Comparison of ENCODE assay signal across 12 mouse cellular contexts in genomic region chr8:119430250-119430649, GRCm38 (mm10). TPM values are rescaled to one million over a fixed set of nuclear protein-coding genes. Genes with fewer than 3 reads are reported as not detected.
"Had no signal": no experiment of that assay in that cellular context is flagged by ENCODE, and none has a peak within 500 bp of the region (broad histone marks: within the 10 kb centered on the region; RNA-seq: fewer than 3 reads in every experiment).

No protein-coding gene starts in this region.

- H3K27me3 ChIP-seq: limb, embryonic 15.5 days; lung, embryonic 15.5 days; midbrain, embryonic 12.5 days; stomach, embryonic 15.5 days had no signal

- ATAC-seq: intestine, embryonic 16.5 days; midbrain, embryonic 16.5 days had no signal

- H3K4me2 ChIP-seq: limb, embryonic 15.5 days; lung, embryonic 15.5 days; midbrain, embryonic 12.5 days; stomach, embryonic 15.5 days had no signal

- H3K9ac ChIP-seq: limb, embryonic 15.5 days; lung, embryonic 15.5 days; stomach, embryonic 15.5 days had no signal

- H3K27ac ChIP-seq: limb, embryonic 15.5 days; lung, embryonic 15.5 days; midbrain, embryonic 12.5 days had no signal

- H3K4me3 ChIP-seq: limb, embryonic 15.5 days; lung, embryonic 15.5 days; midbrain, embryonic 12.5 days; stomach, embryonic 15.5 days had no signal

- H3K36me3 ChIP-seq: limb, embryonic 15.5 days; lung, embryonic 15.5 days; midbrain, embryonic 12.5 days; stomach, embryonic 15.5 days had no signal

- H3K4me1 ChIP-seq: midbrain, embryonic 12.5 days had no signal

- DNase-seq: layer of hippocampus, adult 9-11 months; layer of hippocampus, postnatal 36 days; lung, postnatal 14 days; right cerebral cortex, postnatal 14 days; thymus, postnatal 4 days had no signal

- H3K9me3 ChIP-seq: limb, embryonic 15.5 days; lung, embryonic 15.5 days; midbrain, embryonic 12.5 days; stomach, embryonic 15.5 days had no signal

RNA-seq across cellular contexts. Expression of gene Osgin1, which starts 3.7 kb away (rescaled TPM):
- total RNA-seq: megakaryocyte-erythroid progenitor cell, adult 5-6 weeks had no signal

RNA-seq across cellular contexts. Expression of gene Necab2, which starts 16.3 kb away (rescaled TPM):
- total RNA-seq: megakaryocyte-erythroid progenitor cell, adult 5-6 weeks had no signal
